Mouse (Mus musculus) heart, postnatal 14 days (tissue): Measurements from ENCODE around the gene Pced1b. TPM values are rescaled to one million over a fixed set of nuclear protein-coding genes. Genes with fewer than 3 reads are reported as not detected.
A peak's percentile ranks its signal among the peaks of the same experiment; 100 is the strongest.

Experiments used
- DNase-seq, 2 experiments: peaks; one replicate each; pipeline ENCODE4 v3.0.0; 2021 to 2022
- intact Hi-C: fragments of 180-260 bp; cut with DNase I; formaldehyde crosslinking; loops from one replicate; pipeline ENCODE4 v1.15.1; 2025
- total RNA-seq, 2 experiments: library from RNA; stranded (reverse); gene quantifications; 2 replicates each; pipeline ENCODE4 v1.2.3; 2021

Gene Pced1b
- total RNA-seq, 2 experiments from 2014 or later = 5.5 to 6.2 TPM

DNA sequence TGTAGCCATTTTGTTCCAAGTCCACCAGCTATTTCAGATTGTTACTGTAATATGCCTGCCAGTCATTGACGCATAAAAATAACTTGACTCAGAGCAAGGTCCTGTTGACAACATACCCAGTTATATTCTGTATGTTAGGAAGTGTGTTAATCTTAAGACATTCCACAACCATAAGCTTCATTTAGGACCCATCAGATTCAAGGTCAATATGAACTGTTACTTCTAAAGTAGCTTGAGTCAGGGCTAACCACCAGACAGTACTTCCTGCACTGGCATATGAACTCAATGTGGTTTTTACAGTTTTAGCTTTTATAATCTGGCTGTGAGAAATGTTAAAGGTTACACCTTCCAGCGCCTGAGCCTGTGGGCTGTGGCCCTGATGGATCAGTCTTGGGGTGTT, 173.4 kb downstream of the Pced1b start:
- no peak for DNase-seq
- intact Hi-C loops = no loop called here

DNA sequence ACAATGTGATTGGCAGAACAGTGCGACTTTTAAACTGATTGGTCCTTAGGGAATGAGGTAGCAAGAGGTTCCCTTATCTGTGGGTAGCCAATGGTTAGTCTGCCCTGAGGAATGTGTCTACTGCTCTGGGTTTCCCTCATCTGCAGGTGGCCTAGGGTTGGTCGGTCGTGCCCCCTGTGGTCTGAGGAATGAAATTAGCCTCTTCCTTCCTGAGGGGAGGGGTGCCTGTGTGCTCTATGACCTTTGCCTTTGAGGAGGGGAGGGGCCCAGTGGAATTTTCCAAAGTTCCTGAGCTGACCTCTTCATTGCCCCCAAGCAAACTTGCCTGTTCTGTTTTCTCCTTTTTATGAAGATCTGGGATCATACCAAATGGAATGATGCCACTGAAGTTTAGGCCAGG, 174.6 kb downstream of the Pced1b start:
- DNase-seq = no peak
- intact Hi-C loops = no loop called here

DNA sequence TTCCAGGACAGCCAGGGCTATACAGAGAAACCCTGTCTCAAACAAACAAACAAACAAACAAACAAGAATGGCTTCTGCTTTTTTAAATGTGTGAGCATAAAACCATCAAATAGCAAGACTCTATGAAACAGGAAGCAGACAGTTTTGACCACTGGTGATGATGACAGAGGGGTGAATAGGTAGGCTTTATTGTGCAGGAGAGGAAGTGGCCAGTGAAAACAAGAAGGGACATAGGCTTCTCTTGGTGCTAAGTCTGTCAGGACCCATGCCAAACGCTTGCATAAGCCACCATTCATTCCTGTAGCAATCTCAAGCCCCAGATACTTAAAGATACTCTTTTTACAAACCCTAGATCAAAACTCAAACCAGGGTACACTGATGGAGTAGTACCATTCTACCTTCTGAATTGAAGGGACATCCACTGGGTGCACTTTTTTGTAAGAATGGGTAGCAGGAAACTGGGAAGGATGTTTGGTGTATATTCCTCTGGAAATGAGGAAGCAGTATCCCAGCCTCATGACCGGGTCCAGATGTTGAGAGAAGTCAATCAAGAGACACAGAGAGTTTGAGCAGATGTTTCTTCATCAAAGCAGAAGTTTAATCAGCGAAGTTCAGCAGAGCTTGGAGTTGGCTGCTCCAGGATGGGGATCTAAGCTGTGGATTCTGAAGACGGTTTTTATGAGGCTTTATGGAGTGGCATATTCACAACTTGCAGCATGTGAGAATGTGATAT, 175.5 kb downstream of the Pced1b start:
- no peak for DNase-seq
- intact Hi-C loops = no loop called here

DNA sequence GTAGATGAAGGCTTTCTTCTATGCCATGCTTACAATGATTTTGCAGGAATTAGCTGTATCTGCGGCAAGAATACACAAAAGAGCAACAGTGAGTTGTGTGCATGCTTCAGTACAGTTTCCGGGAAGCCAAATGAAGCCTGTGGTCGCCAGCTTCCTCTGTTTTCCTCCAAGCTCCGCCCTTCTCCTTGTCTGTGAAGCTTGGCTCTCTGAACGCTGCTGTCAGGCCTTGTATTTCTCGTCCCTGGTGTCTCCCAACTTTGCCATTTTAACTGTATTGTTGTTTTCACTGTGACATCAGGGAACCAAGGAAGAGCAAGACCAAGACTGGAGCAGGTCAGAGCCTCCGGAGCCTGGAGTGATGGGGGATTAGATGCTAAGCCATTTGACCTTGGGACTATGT, 177.5 kb downstream of the Pced1b start:
- intact Hi-C loops = no loop called here
- peak in 1 of 2 experiments; percentile 22 for DNase-seq

DNA sequence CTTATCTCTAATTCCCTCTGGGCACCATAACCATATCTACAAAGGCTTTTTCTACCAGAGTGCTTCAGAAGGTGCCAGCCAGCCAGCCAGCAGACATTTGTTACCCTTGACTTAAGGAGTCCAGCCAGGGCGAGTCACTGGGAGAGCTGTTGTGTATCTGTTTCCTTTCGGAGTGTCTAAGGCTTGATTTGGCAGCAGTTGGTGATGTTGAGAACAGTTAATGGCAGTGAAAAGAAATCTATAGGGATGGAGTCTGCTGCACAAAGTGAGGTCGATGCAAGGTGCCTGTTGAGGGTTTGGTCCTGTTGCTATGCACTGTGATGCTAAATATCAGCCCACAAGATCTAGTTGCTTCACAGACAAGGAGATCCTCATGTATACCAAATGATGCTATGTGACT, 178.1 kb downstream of the Pced1b start:
- no peak for DNase-seq
- intact Hi-C loops = no loop called here

DNA sequence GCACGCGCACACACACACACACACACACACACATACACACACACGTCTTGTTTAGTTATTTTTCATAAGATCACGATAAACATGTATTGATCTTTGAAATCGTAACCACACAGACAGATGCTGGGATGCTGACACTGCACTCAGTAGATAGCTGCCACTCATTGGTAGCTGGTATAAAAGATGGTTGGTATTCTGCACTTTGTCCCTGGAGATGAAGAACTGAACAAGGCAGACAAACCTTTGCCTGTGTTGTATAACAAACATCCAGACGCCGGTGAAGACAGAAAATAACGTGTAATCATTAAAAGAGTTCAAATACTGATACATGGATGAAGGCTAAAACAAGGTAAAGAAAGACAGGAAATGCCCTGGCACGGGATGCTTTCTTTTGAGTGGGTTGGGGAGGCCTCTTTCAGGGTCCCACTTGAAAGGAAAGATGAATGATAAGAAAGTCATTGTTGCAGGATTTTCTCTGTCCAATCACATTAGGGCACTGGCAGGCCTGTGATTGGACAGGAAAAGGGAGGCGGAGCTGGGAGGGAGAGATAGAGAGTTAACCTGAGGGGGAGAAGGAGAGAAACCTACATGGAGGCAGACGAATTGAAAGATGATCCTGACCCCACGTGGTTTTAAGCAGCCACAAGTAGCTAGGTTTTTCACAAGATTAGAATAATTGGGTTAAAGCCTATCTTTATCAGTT, 182.4 kb downstream of the Pced1b start:
- intact Hi-C loops = no loop called here
- DNase-seq = no peak

DNA sequence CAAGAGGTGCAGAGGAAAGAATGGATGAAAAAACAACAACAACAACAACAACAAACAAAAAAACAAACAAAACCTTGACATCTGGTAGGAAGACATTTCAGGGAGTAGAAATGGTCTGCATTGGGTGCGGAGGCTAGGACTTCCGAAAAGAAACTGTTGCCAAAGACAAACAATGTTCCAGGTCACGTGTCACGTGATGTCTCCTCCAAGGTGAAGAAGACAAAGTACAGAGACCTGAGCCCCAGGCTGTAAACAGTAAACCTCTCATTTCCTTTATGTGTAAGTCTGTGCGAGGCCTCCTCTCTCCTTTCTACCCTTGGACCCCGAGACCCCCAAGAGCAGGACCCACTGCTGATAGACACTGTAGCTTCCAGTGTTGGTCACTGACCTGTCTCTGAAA, 184.6 kb downstream of the Pced1b start:
- DNase-seq = no peak
- intact Hi-C loops = no loop called here

DNA sequence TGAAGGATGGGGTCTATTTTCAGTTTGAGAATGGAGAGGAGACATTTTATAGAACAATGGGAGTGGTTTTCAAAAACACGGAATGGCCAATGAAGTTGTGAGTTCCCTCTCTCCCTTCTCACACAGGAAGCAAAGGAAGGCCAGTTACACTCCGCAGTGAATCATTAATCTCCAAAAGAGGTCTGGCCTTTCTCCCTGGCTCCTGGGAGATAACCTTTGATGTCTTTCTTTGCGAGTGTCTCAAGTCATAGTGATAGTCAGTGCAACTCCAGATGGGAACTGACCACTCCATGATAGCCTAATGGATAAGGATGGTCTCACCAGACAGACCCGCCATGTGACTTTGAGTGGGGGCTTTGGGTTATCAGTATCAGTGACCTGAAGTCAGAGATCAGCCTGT, 185.3 kb downstream of the Pced1b start:
- intact Hi-C loops = no loop called here
- DNase-seq = no peak

Other genes with a start within 250 kb of the Pced1b start
- 10 to 100 TPM; 19.7 to 30.1 TPM for gene Slc38a4, start 191.2 kb upstream of the Pced1b start, total RNA-seq
- gene Amigo2, start 180 bp downstream of the Pced1b start, total RNA-seq = 1 to 10 TPM; 7.4 to 8.4 TPM